Mouse (Mus musculus) ES-E14 (cell line): ENCODE measurements around the gene Filip1. TPM values are rescaled to one million over a fixed set of nuclear protein-coding genes. Genes with fewer than 3 reads are reported as not detected.
A peak's percentile ranks its signal among the peaks of the same experiment; 100 is the strongest.
"Not testable (repeated sequence)": the region's sequence is repeated elsewhere in the genome, so short reads cannot be mapped to it uniquely, and the experiment has no call there.

ENCODE experiments used
- DNase-seq: peaks from one replicate; pipeline ENCODE4 v3.0.0-alpha.2; 2013; ENCODE audit warnings: low read depth, low spot score
- H3K27ac ChIP-seq: 2 replicates; pipeline ENCODE4 v1.5.1; 2012; ENCODE audit warnings: low read depth, mild to moderate bottlenecking, low read length, moderate library complexity, mixed read lengths; ENCODE audit not compliant: poor library complexity, insufficient read depth, severe bottlenecking
- H3K36me3 ChIP-seq: 2 replicates; pipeline ENCODE4 v1.6.1; 2012; ENCODE audit warnings: mild to moderate bottlenecking, low read length, moderate library complexity, mixed read lengths; ENCODE audit not compliant: control insufficient read depth, poor library complexity, insufficient read depth, severe bottlenecking
- H3K4me1 ChIP-seq, 2 experiments: fragments of 150-350 bp in 1 of 2; sonication (generic) in 1 of 2; 2 replicates each; pipeline ENCODE4 v1.6.1; 2012; ENCODE audit warnings: low read length in 2 of 2, mild to moderate bottlenecking in 1 of 2, mixed read lengths in 1 of 2; ENCODE audit not compliant: control insufficient read depth in 2 of 2, insufficient read depth in 2 of 2, poor library complexity in 1 of 2
- H3K4me3 ChIP-seq, 2 experiments: fragments of 150-350 bp in 1 of 2; sonication (generic) in 1 of 2; 2 replicates each; pipeline ENCODE4 v1.5.1; 2012; ENCODE audit warnings: low read length in 2 of 2, low read depth in 1 of 2, mild to moderate bottlenecking in 1 of 2, mixed read lengths in 1 of 2; ENCODE audit not compliant: insufficient read depth in 1 of 2, poor library complexity in 1 of 2, severe bottlenecking in 1 of 2
- H3K9ac ChIP-seq: 2 replicates; pipeline ENCODE4 v1.6.1; 2012; ENCODE audit warnings: low read depth, mild to moderate bottlenecking, low read length, mixed read lengths; ENCODE audit not compliant: poor library complexity, insufficient read depth, severe bottlenecking
- H3K9me3 ChIP-seq: fragments of 150-350 bp; sonication (generic); 2 replicates; pipeline ENCODE4 v1.6.1; 2012; ENCODE audit warnings: low read depth, mild to moderate bottlenecking, low read length; ENCODE audit not compliant: control insufficient read depth, insufficient read depth
- CHD2 ChIP-seq: IDR thresholded peaks from 2 replicates; pipeline ENCODE4 v1.6.1; 2014; ENCODE audit warnings: mild to moderate bottlenecking, low read depth, low read length, inconsistent platforms
- HCFC1 ChIP-seq: IDR thresholded peaks from 2 replicates; pipeline ENCODE4 v1.6.1; 2012; ENCODE audit warnings: low read length, inconsistent platforms, borderline replicate concordance; ENCODE audit not compliant: insufficient read depth
- MAFK ChIP-seq: IDR thresholded peaks from 2 replicates; pipeline ENCODE4 v1.6.1; 2014; ENCODE audit warnings: mild to moderate bottlenecking, low read depth, low read length, inconsistent platforms; ENCODE audit not compliant: insufficient read depth
- ZC3H11A ChIP-seq: IDR thresholded peaks from 2 replicates; pipeline ENCODE4 v1.6.1; 2012; ENCODE audit warnings: low read depth, mild to moderate bottlenecking, inconsistent platforms, low read length, borderline replicate concordance
- ZNF384 ChIP-seq: IDR thresholded peaks from 2 replicates; pipeline ENCODE4 v1.6.1; 2012; ENCODE audit warnings: low read depth, low read length, inconsistent platforms
- in situ Hi-C, 2 experiments: fragments of 600-800 bp; cut with MboI; formaldehyde crosslinking; loops; one replicate each; pipeline ENCODE4 v1.15.1; 2025; ENCODE audit warnings: low sequenced_read_pairs in 2 of 2, inconsistent platforms in 1 of 2; ENCODE audit not compliant: unreplicated experiment in 2 of 2
- total RNA-seq: library from RNA; depleted of rRNA; stranded (reverse); fragments of 300-350 nt; gene quantifications from 2 replicates; pipeline ENCODE4 v1.2.3, GENCODE M21; 2012; rRNA removed

The Filip1 gene
- 0.09 and 0.21 TPM in 2 replicates for total RNA-seq

- H3K4me3 ChIP-seq: no peak within 1 kb of the TSS
- TF ChIP-seq CHD2 (no peak), MAFK (no peak), ZNF384 (no peak), HCFC1 (no peak), ZC3H11A (no peak)
- no peak within 1 kb of the TSS for H3K27ac ChIP-seq
- H3K36me3 ChIP-seq: no peaks in the 10 kb centered on the region
- no peaks in the 10 kb centered on the region for H3K4me1 ChIP-seq
- H3K9me3 ChIP-seq: no peaks in the 10 kb centered on the region
- DNase-seq: no peak
- in situ Hi-C loops: no loop called here
- H3K9ac ChIP-seq: no peak within 1 kb of the TSS
Measured at GRCm38 (mm10) chr9:80012751-80013150, at the start of gene Filip1. Gene Filip1 (minus strand): TSS chr9:80012851.

DNA sequence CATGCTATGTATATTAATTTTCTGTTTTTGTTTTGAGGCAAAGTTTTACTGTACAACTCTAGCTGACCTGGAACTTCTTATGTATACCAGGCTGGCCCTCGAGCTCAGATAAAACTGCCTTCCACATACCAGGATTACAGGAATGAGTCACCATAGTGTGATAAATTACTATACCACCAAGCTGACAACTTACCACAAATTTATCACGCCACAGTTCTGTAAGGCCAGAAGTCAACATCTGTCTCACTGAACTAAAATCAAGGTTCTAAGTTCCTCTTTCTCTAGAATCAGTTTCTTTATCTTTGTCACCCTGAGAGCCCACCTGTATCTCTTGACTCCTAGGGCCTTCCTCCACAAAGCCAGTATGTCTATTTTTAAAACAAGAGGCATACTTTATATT, 45.0 kb upstream of the Filip1 start:
- Histone ChIP-seq H3K9ac (no peak overlapping the region), H3K4me3 (no peak overlapping the region), H3K27ac (no peak overlapping the region), H3K4me1 (no peaks in the 10 kb centered on the region), H3K36me3 (no peaks in the 10 kb centered on the region), H3K9me3 (no peaks in the 10 kb centered on the region)
- in situ Hi-C loops: no loop called here
- DNase-seq: no peak
- TF ChIP-seq ZC3H11A (no peak), ZNF384 (no peak), CHD2 (no peak), HCFC1 (no peak), MAFK (no peak)

DNA sequence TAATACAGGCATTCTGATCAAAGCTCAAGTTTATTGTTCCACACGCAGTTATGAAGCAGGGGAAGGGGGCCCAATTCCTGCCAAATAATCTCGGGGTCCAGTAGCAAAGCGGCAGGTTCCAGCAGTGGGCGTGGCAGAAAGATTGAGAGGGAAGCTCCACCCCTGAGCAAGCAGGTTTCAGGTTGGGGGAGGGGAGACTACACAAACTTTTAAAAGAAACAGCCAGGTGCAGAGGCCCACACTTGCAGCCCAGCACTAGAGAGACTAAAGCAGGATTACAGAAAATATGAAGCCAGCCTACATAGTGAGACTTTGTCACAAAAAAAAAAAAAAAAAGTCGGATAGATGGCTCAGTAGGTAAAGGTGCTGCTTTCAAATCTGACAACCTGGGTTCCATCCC, 40.3 kb upstream of the Filip1 start:
- H3K36me3 ChIP-seq: no peaks in the 10 kb centered on the region
- in situ Hi-C loops: no loop called here
- H3K4me1 ChIP-seq: no peaks in the 10 kb centered on the region
- H3K9me3 ChIP-seq: no peaks in the 10 kb centered on the region
- DNase-seq: no peak
- no peak overlapping the region for H3K27ac ChIP-seq
- peak overlapping the region; percentile 28 to 54; a peak in 3 of 4 replicates for H3K4me3 ChIP-seq
- H3K9ac ChIP-seq: no peak overlapping the region
- TF ChIP-seq HCFC1 (no peak), ZC3H11A (no peak), ZNF384 (no peak), CHD2 (no peak), MAFK (no peak)

GRCm38 (mm10) chr9:80049271-80049670, 36.6 kb upstream of the Filip1 start:
- H3K4me1 ChIP-seq, H3K9ac ChIP-seq, H3K36me3 ChIP-seq, DNase-seq, in situ Hi-C loops, H3K9me3 ChIP-seq, H3K4me3 ChIP-seq, H3K27ac ChIP-seq: not testable (repeated sequence)

DNA sequence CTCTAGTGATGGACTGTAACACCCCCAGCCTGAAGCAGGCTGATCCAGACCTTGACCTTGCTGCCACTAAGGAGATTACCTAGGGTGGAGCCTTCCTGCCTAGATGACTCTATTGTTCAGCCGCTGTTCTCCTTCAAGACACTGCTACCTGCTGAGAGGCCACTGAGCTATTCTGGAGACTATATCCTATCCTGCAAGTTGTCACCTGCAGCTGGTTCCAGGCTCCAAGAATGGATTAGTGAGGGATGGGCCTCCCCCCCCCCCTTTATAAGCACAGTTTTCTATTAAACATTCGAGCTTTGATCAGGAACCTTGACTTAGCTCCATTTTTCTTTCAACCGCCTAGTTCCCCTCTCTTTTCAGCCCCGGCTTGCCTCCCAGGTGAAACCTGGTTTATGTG, 31.6 kb upstream of the Filip1 start:
- DNase-seq, H3K4me3 ChIP-seq, H3K9ac ChIP-seq, H3K36me3 ChIP-seq, H3K27ac ChIP-seq, in situ Hi-C loops, H3K4me1 ChIP-seq: not testable (repeated sequence)
- H3K9me3 ChIP-seq: peaks cover 11% of the 10 kb centered on the region; the same call in 1 of the 2 replicates
